Mouse (Mus musculus): ENCODE measurements around the gene Polr2e.

Polr2e gene

GRCm38 (mm10) chr10:80039559-80039979 is at the start of gene Polr2e:
TSS of gene Polr2e (minus strand) at chr10:80039795.
- DNase-seq: peak; percentile 98

DNA sequence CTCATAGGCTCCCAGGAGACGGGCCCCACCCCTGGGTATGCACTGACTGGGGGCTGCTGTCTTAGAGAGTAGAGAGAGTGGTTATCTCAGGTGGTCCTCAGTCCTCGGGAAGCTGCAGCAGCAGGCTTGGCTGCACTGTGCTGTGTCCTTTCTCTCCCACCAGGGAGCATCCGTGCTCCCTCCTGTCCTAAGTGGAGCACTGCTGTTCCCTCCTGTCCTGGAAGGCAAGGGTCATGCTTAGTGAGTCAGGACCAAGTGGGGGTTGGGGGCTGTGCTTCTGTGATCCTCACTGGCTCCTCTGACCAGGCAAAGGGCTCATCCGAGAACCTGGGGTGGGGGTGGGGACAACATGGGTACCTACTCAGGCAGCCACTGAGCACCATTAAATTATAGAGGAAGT is 49.6 kb upstream of the Polr2e start:
- DNase-seq: no peak

GRCm38 (mm10) chr10:80087483-80087882 is 47.9 kb upstream of the Polr2e start:
- DNase-seq: no peak

GRCm38 (mm10) chr10:80086847-80087246 is 47.3 kb upstream of the Polr2e start:
- peak; percentile 64 for DNase-seq

GRCm38 (mm10) chr10:80084817-80085487 is 45.4 kb upstream of the Polr2e start:
- DNase-seq: peak; percentile 87

- no peak for DNase-seq
Observed at GRCm38 (mm10) chr10:80081075-80081474, 41.5 kb upstream of the Polr2e start.

DNA sequence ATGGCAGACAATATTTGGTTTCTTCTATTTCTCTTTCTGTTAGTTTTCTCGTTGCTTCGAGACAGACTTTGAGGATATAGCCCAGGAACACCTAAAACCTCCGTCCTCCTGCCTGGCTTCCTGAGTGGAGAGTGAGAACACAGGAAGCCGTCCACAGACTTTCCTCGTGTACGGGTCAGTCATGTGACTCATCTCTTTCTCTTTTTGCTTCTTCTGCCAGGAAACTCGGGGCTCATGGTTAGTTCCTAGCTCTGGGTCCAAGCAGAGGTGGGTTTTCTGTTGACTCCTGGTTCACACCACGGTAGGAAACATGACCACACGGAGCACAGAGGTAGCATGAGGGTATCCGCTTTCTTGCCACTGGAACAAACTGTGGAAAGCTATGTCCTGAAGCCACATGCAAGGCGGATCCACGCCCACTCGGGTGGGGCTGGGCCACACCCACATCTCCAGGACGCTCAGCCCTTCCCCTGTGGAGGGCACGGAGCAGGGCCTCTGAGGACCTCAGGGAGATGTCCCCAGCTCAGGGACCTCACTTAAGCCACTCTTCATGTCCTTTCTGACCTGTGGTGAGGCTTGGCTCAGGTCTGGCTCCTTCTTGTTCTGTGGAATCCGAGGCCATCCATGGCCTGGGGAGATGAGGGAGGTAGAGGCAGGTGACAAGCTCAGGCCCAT is 40.9 kb upstream of the Polr2e start:
- DNase-seq: no peak

GRCm38 (mm10) chr10:80078366-80078765 is 38.8 kb upstream of the Polr2e start:
- DNase-seq: no peak

GRCm38 (mm10) chr10:80077312-80077711 is 37.7 kb upstream of the Polr2e start:
- DNase-seq: no peak

DNA sequence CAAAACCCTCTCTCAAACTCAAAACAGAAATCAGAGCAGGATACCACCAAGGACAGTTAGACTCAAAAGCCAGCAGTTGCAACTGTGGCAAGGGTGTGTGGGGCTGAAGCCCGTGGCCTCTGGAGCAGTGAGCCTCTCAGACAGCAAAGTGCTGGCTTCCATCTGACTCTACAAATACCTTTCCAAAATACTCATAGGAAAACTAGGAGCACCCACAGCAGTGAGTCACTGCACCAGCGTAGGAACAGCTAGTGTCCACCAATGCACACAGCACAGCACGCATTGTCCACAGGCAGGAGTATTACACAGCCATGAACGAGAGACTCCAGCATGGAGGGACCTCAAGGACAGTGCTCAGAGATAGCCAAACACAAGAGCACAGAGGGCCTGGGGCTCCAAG is 36.8 kb upstream of the Polr2e start:
- no peak for DNase-seq

DNA sequence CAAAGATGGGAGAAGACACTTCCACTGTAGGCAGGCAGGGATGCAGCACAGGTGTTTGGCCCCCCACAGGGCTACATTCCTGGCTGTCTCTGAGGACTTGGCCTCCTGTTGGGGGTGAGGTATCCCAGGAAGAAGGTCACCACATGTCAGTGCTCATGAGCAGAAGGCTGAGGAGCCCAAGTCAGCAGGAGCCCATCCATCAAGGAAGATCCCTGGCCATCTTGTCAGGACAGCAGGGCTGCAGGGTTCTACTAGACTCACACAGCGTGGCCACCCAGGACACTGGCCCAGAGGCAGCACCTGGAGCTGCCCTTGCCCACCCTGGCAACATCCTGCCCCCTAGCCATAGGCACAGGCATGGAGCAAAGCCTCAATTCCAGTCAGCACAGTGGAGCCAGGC is 36.3 kb upstream of the Polr2e start:
- no peak for DNase-seq

GRCm38 (mm10) chr10:80074813-80075601 is 35.4 kb upstream of the Polr2e start:
- DNase-seq: peak; percentile 91

DNA sequence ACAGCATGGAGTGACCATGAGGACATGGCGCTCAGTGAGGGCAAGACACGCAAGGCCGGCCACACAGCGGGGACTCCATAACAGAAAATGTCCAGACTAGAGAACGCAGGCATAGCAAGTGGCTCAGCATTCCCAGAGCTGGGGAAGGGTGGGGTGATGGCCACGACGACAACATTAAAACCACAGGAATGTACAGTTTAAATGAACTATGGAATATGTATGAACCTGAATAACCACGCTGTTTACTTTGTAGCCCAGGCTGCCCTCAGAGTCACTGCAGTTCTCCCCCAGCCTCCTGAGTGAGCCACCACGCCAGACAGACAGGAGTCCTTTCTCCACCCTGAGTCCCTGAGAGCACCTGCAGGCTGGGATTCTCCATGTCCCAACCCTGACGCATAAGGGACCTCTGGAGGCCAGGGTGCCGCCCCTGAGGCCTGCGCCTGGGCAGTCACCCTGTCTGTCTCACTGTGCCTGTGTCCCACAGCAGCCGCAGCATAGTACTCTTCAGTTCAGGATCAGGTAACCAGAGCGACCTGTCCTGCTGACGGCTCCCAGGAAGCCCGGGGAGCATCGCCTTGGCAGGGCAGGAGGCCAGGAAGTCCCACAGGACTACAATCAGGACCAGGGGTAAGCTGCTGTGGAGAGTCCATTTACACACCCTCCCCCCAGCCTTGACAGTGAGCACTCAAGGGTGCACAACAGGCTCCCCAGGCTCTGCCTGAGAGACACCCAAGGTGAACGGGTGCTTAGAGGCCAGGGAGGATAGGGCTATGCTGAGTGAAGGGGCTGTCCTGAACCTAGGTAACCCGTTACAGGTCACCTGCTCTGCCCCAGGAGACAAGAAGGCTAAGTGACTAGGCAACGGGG is 33.3 kb upstream of the Polr2e start:
- DNase-seq: no peak

- no peak for DNase-seq
Observed at GRCm38 (mm10) chr10:80071516-80071900, 31.9 kb upstream of the Polr2e start.

DNA sequence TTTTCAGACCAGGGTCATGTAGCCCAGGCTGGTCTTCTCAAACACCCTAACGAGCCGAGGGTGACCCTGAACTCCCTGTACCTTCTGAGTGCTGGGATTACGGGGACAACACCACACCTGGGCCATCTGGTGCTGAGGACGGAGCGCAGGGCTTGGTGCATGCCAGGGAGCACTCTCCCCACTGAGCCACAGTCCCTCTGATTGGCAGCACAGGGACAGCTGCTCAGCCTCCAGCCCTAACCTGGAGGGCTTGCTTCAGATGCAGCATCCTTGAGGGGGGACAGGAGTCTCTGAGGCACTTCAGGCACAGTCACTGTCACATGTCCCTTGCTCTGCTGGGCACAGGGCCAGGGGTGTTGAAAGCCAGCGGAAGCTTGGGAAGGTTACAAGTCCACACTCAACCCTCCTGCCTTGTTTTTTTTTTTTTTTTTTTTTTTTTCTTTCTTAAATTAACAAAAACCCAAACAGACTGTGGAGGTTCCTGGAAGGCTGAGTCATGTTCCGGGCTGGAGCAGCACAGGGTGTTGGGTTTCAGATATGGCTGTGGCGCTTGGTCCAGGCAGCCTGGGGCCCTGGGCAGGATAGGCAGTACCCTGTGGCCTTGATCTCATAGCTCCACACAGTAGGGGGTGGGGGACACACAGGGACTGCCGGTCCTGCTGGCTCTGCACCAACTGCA is 31.4 kb upstream of the Polr2e start:
- peak; percentile 93 for DNase-seq

- DNase-seq: no peak
Observed at GRCm38 (mm10) chr10:80069948-80070450, 30.4 kb upstream of the Polr2e start.

GRCm38 (mm10) chr10:80069251-80069650 is 29.7 kb upstream of the Polr2e start:
- DNase-seq: no peak

- no peak for DNase-seq
Observed at GRCm38 (mm10) chr10:80063877-80064650, 24.5 kb upstream of the Polr2e start.

DNA sequence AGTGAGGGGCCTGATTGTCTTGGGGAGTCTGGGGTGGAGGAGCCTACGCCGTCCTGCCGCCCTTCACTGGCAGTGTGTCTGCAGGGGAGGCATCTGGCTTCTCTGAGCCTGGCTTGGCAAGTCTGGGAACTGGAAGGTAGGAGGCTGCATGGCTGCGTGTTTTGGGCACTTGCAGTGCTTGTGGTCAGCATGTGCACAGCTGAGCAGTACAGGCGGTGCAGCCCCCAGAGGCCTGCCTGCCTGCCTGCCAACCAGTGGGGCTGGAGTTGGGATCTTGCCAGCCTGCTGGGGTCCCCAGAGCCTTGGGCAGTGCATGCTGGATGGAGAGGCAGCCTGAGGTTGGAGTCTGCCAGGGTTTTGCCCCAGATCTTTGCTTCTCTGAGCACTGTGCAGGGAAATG is 23.5 kb upstream of the Polr2e start:
- DNase-seq: no peak

- no peak for DNase-seq
Observed at GRCm38 (mm10) chr10:80057683-80058326, 18.2 kb upstream of the Polr2e start.

Measured in lung, postnatal 10 days (tissue).